Mouse (Mus musculus): ENCODE data around the gene Ankrd2. TPM values are rescaled to one million over a fixed set of nuclear protein-coding genes. Genes with fewer than 3 reads are reported as not detected.

The Ankrd2 gene
- polyA plus RNA-seq, 1 experiment from 2014 or later, result 1.9 TPM

Other genes with a start within 250 kb of the Ankrd2 start
- 17.3 and 17.5 TPM in 2 replicates for gene Arhgap19, start 234.0 kb upstream of the Ankrd2 start, polyA plus RNA-seq (2015; fragmentation: Nextera tagmentation; extraction: Ambion mirVana)
- 6.6 and 7.0 TPM in 2 replicates for gene Frat1, start 206.0 kb upstream of the Ankrd2 start, polyA plus RNA-seq (2015; fragmentation: Nextera tagmentation; extraction: Ambion mirVana)
- gene Frat2, start 187.9 kb upstream of the Ankrd2 start, polyA plus RNA-seq (2015; fragmentation: Nextera tagmentation; extraction: Ambion mirVana), result 5.6 and 7.1 TPM in 2 replicates
- 16.1 and 16.7 TPM in 2 replicates for gene Rrp12, start 139.8 kb upstream of the Ankrd2 start, polyA plus RNA-seq (2015; fragmentation: Nextera tagmentation; extraction: Ambion mirVana)
- gene Pgam1, start 124.1 kb upstream of the Ankrd2 start, polyA plus RNA-seq (2015; fragmentation: Nextera tagmentation; extraction: Ambion mirVana), result 568 and 639 TPM in 2 replicates
- 71.5 and 72.8 TPM in 2 replicates for gene Exosc1, start 102.6 kb upstream of the Ankrd2 start, polyA plus RNA-seq (2015; fragmentation: Nextera tagmentation; extraction: Ambion mirVana)
- gene Zdhhc16, start 102.5 kb upstream of the Ankrd2 start, polyA plus RNA-seq (2015; fragmentation: Nextera tagmentation; extraction: Ambion mirVana), result 87.2 and 92.4 TPM in 2 replicates
- 35.2 and 42.0 TPM in 2 replicates for gene Mms19, start 54.8 kb upstream of the Ankrd2 start, polyA plus RNA-seq (2015; fragmentation: Nextera tagmentation; extraction: Ambion mirVana)
- 33.2 and 34.2 TPM in 2 replicates for gene Ubtd1, start 54.2 kb upstream of the Ankrd2 start, polyA plus RNA-seq (2015; fragmentation: Nextera tagmentation; extraction: Ambion mirVana)
- 1.7 TPM in 2 replicates for gene Hoga1, start 9.6 kb downstream of the Ankrd2 start, polyA plus RNA-seq (2015; fragmentation: Nextera tagmentation; extraction: Ambion mirVana)
- gene 4933411K16Rik, start 16.2 kb downstream of the Ankrd2 start, polyA plus RNA-seq (2015; fragmentation: Nextera tagmentation; extraction: Ambion mirVana), result 0.16 TPM in 1 of 2 replicates, not detected in the other
- gene Morn4, start 50.4 kb downstream of the Ankrd2 start, polyA plus RNA-seq (2015; fragmentation: Nextera tagmentation; extraction: Ambion mirVana), result 29.0 and 30.0 TPM in 2 replicates
- gene Pi4k2a, start 54.5 kb downstream of the Ankrd2 start, polyA plus RNA-seq (2015; fragmentation: Nextera tagmentation; extraction: Ambion mirVana), result 27.1 and 28.0 TPM in 2 replicates
- 51.0 and 53.6 TPM in 2 replicates for gene Avpi1, start 93.1 kb downstream of the Ankrd2 start, polyA plus RNA-seq (2015; fragmentation: Nextera tagmentation; extraction: Ambion mirVana)
- gene Marveld1, start 111.4 kb downstream of the Ankrd2 start, polyA plus RNA-seq (2015; fragmentation: Nextera tagmentation; extraction: Ambion mirVana), result 15.2 and 20.3 TPM in 2 replicates
- gene Zfyve27, start 128.0 kb downstream of the Ankrd2 start, polyA plus RNA-seq (2015; fragmentation: Nextera tagmentation; extraction: Ambion mirVana), result 26.2 and 28.8 TPM in 2 replicates
- gene Sfrp5, start 166.3 kb downstream of the Ankrd2 start, polyA plus RNA-seq (2015; fragmentation: Nextera tagmentation; extraction: Ambion mirVana), result 6.3 and 8.7 TPM in 2 replicates
- 6.7 and 7.7 TPM in 2 replicates for gene Golga7b, start 211.6 kb downstream of the Ankrd2 start, polyA plus RNA-seq (2015; fragmentation: Nextera tagmentation; extraction: Ambion mirVana)